Mouse (Mus musculus) megakaryocyte-erythroid progenitor cell, adult 5 weeks (primary cell): ENCODE data around the gene Mtmr3. TPM values are rescaled to one million over a fixed set of nuclear protein-coding genes. Genes with fewer than 3 reads are reported as not detected.

ENCODE experiments used
- polyA plus RNA-seq: library from polyadenylated mRNA; stranded (reverse); fragments of >175 nt; gene quantifications from 2 replicates; pipeline ENCODE4 v1.2.3, GENCODE M21; 2012

Mtmr3 gene
- 21.3 and 26.6 TPM in 2 replicates for polyA plus RNA-seq

GRCm38 (mm10) chr11:4594608-4595500 lies at the start of gene Mtmr3:
TSS of gene Mtmr3 (minus strand) at chr11:4594863.

GRCm38 (mm10) chr11:4637534-4638234 lies 43.0 kb upstream of the Mtmr3 start, which contains the start of gene Ascc2:
TSS of gene Ascc2 (plus strand) at chr11:4637747.

GRCm38 (mm10) chr11:4620017-4620485 lies 25.4 kb upstream of the Mtmr3 start, which contains the start of gene Gm11032:
TSS of gene Gm11032 (plus strand) at chr11:4620067.

GRCm38 (mm10) chr11:4440978-4441377 lies 153.7 kb downstream of the Mtmr3 start, which contains the start of gene Hormad2:
TSS of gene Hormad2 (minus strand) at chr11:4441105.

Other genes with a start within 250 kb of the Mtmr3 start
- 0.50 and 0.53 TPM in 2 replicates for gene Hormad2, start 153.8 kb downstream of the Mtmr3 start, polyA plus RNA-seq
- not detected in 2 replicates for gene Gm11032, start 25.2 kb upstream of the Mtmr3 start, polyA plus RNA-seq
- 46.6 and 57.9 TPM in 2 replicates for gene Ascc2, start 42.9 kb upstream of the Mtmr3 start, polyA plus RNA-seq
- gene Uqcr10, start 109.5 kb upstream of the Mtmr3 start, polyA plus RNA-seq, result 14.0 and 24.3 TPM in 2 replicates
- 83.7 and 89.6 TPM in 2 replicates for gene Zmat5, start 109.8 kb upstream of the Mtmr3 start, polyA plus RNA-seq
- 0.02 and 0.06 TPM in 2 replicates for gene Cabp7, start 151.9 kb upstream of the Mtmr3 start, polyA plus RNA-seq